Mouse (Mus musculus) retina, postnatal 1 day (tissue): ENCODE measurements around the gene Isg15.
"Not testable (repeated sequence)": the region's sequence is repeated elsewhere in the genome, so short reads cannot be mapped to it uniquely, and the experiment has no call there.

Experiments used
- DNase-seq: peaks from one replicate; pipeline ENCODE4 v3.0.0-alpha.2; 2012

Gene Isg15

DNA sequence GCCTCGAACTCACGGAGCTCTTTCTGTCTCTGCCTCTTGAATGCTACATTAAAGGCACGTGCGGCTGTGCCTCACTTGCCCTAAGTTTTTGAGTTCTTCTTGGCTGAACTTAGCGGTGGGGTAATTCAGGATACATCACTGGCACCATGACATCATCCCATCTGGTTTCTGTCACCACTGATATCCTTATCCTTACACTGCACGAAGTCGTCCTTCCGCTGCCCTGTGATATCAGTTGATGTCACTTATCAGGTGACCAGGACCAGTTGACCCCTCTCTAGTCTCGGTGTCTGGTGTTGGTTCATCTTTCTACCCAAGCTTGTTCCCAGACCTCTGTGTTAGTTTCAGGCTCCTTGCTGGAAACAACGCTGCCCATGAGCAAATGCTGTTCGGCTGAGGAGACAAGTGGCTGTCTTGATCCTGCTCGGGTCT is 1.9 kb upstream of the Isg15 start:
- DNase-seq = no peak

- DNase-seq = peak; percentile 95
These were observed 2.8 kb downstream of the Isg15 start for GRCm38 (mm10) chr4:156197829-156198205.

DNA sequence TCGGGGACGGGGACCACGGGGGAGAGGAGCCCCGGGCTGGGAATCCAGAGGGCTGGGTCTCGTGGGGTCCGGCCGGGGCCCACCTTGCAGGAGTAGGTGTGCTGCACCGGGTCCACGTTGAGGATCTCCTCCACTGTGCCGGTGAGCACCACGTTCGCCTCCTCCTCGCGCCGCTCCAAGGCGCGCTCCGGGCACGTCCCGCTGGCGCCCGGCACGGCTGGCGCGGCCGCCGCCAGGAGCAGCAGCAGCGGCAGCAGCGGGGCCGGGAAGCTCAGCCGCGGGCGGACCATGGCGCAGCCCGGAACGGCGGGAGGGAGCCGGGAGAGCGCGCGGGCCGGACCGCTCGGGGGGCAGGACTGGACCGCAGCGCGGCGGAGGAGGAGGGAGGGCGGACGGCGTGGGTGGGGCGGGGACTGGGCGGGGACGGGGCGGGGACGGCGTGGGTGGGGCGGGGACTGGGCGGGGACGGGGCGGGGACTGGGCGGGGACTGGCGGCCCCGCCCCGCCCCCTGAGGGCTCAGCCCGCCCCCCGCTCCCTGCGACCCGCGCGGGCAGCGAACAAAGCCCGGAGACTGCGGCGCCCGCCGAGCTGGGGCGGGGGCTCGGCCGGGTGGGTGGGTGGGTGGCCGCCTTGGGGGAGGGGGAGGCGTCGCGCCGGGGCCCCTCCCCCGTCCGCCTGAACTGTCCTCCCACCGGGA is 3.3 kb downstream of the Isg15 start, which contains the start of gene Agrn:
Agrn (minus strand) TSS at position 358 of the 698 bp plus-strand sequence.
- peak; percentile 79 for DNase-seq

GRCm38 (mm10) chr4:156195927-156196870 is 4.4 kb downstream of the Isg15 start:
- peak; percentile 79 for DNase-seq

- no peak for DNase-seq
These were observed 6.3 kb downstream of the Isg15 start for GRCm38 (mm10) chr4:156194346-156194745.

GRCm38 (mm10) chr4:156193906-156194305 is 6.7 kb downstream of the Isg15 start:
- no peak for DNase-seq

GRCm38 (mm10) chr4:156193200-156193590 is 7.4 kb downstream of the Isg15 start:
- no peak for DNase-seq

DNA sequence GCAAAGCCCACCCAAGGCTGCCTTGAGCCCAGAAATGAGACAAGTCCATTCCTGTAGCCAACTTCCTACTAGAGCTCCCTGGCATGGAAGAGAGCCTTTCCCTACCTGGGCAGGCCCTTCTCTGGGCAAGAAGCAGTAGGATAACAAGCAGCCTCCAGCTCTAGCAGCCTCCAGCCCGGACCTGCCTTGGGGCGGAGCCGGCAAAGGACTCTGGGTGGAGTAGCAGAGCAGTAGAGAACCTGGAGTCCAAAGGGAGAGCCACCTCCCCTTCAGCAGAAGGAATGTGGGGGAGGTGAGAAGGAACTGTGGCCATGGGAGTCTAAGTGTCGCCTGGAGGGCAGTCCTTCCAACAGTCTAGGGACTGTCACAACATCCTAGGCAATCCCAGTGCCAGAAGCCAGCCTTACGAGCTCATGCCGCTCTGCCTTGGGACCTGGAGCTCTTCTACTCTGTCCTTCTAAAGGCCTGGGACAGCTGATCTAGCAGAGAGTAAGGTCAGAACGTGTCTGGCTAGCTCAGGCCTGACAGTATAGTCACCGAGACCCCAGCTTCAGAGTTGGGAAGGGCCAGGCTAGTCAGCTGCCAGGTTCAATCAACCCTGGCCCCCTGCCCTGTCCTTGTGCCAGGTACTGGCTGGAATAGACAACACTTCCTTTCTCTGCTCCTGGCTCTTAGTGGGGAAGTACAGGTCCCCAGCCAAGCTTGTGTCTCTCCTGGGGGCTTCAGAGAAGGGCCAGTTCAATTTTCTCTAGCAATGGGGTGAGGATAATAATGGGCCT is 8.0 kb downstream of the Isg15 start:
- no peak for DNase-seq

DNA sequence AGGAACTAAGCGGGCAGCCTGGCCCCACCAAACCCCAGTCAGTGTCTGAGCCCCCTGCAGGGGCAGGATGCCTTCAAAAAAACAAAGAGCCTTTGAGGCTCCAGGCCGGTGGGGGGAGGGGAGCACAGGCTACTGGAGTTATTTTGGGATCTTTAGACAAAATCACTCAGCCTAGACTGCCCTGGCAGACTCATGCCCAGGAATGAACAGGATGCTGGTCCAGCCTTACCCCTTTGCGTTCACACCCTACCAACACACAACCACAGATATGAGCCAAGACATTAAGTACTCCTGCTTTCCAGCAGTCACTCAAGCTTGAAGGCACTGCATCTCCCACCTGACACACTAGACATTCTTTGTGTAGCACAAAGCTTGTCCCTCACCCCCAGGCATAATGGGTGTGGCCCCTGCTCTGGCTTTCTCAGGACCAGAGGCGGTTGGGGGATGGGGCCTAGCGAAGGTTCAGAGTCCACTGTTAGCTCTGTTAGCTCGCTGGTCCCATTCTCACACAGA is 11.8 kb downstream of the Isg15 start:
- DNase-seq = peak; percentile 82

DNA sequence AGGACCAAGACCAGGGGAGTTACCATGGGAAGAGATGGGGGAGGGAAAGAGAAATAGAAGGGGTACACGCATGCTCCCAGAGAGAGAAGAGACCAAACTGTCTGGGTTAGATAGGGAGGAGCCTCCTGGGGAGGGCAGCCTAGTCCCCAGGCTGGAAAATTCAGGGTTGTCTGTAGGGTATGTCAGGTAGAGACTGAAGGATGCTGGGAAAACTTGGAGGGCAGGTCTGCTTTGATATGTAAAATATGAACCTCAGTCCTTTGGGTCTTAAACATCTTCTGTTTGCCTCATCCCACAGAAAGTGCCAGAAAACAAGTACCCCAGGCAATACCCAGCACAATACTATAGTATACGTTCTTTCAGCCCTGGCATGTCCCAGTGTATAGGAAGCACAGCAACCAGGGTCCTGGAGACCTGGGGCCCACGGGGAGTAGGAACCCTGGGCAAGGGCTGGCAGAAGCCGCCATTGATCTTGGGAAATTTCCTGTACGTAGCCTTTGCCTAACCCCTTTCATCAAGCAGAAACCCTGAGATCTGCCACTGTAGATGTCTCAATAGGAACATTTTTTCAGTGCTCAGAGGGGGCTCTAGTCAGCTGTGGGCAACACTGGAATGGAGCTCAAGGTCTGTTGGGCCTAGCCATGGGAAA is 12.3 kb downstream of the Isg15 start:
- DNase-seq = no peak

DNA sequence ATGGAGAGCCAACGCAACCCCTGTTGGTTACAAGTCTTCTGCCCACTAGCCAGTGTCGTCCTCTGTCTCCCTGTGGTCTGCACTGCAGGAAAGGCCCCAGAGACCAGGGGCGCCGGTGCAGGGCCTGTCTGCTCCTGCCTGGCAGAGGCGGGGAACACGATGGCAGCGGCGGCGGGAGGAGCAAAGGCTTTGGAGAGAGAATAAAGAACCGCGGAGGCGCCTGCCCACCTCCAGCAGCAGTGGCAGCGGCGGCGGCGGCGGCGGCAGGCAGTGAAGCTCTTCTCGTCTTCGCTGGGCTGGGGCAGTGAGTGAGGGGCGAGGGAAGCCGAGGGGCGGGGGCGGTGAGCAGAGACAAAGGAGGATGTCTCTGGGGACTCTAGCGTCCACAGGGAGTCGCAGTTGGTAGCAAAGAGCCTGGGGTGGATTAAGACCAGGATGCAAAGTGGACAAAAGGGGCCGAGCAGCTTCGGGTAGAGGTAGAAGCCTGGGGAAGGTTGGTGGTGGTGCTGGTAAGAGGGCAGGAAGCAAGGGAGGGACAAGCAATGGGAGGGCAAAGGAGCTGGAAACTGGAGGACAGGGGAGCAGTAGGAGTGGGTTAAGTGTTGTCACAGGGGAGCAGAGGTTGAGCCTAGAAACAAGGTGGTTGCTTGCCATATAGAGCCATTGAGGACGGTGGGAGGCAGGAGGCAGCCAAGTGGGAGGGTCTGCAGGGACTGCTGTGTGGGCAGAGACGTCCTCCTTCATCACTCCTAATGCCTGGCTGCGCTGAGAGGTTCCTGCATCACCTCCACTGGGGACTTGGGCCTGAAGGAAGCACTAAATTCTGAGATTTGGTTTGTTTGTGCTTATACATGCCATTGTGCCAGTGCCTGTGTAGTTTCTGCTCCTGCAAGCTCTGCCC is 14.4 kb downstream of the Isg15 start:
- peak; percentile 88 for DNase-seq

GRCm38 (mm10) chr4:156185456-156185949 is 15.1 kb downstream of the Isg15 start:
- peak; percentile 29 for DNase-seq

GRCm38 (mm10) chr4:156184291-156184954 is 16.2 kb downstream of the Isg15 start:
- peak; percentile 35 for DNase-seq

DNA sequence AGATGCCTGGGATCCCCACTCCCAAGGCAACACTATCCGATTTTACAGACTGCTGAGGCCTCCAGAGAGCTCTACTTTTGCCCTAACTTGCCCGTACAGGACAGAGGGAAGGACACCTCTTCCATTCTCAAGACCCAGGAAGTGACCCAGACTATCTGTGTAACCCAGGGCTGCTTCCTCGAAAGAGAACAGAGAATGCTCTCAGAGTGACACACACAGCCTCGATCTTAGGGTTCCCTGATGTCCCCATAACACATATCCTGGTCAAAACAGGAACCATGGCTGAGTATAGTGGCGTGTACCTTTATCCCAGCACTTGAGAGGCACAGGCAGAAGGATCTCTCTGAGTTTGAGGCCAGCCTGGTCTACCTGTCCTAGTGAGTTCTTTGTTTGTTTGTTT is 16.9 kb downstream of the Isg15 start:
- DNase-seq = no peak

- DNase-seq = no peak
These were observed 23.0 kb downstream of the Isg15 start for GRCm38 (mm10) chr4:156177630-156178029.

DNA sequence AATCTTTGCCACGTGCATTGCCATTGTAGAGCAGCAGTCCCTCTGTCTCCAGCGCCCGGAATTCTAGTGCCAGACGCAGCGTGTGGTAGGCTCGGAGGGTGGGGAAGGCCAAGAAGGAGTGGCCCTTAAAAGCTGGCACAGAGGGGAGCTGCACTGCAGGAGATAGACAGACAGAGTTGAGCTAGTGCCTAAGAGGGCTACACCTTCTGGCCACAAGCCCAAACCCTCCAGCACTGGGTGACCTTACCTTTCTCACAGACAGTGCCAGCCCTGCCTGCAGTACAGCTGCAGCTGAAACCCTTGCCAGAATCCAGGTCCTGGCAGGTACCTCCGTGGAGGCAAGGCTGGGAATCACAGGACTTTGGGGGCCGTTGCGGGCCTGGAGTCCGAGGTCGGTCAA is 28.8 kb downstream of the Isg15 start:
- DNase-seq = no peak

DNA sequence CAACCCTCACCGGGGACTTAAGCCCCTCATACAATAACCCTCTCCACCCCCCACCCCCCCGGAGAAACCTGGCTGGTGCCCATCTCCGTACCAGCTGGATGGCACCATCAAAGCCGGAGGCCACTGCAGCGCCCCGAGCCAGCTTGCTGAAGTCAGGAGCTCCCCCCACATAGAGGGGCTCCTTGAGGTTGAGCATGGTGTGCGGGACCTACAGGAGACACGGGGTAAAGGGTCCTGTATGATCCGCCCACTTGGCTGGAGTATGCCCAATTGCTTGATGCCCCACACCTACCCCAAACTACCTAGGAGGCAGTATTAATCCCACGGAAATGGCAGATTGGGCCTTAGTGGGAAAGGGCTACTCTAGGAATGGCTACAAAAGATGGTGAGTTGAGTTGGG is 31.5 kb downstream of the Isg15 start:
- no peak for DNase-seq

DNA sequence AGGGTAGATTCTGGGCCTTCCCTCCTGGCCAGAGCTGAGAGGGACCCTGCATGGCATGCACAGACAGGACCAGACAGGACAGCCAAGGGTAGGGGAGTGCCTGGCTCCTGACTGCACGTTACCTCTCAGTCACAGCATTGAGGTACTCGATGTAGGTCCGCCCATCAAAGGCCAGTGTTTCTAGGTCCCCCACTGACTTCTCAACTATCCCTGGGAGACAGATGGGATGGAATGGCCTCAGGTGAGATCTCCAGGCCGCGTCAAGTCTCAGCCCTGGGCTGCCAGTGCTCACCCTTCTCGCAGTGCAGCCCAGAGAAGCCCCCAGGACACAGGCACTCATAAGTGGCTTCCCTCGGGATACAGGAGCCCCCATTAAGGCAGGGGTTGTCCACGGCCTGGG is 32.0 kb downstream of the Isg15 start:
- no peak for DNase-seq

DNA sequence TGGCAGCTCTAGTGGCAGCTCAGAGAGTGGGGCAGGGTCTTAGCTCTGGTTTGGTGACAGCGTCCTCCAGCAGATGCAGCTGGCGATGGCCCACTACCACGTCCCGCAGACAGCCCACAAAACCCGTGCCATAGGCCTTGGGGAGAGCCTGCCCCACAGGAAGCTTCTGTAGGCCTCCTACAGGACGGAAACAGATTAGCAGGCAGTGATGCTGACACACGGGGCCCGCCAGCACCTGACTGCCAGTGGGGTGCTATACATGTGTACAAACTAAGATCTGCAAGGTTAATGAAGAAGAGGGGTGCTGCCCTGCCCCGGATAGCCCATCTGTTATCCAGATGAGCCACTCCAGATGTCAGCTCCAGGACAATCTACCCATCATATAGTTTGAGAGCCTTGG is 34.1 kb downstream of the Isg15 start:
- no peak for DNase-seq

GRCm38 (mm10) chr4:156154771-156155170 is 45.8 kb downstream of the Isg15 start:
- no peak for DNase-seq

- DNase-seq = not testable (repeated sequence)
These were observed 49.7 kb downstream of the Isg15 start for GRCm38 (mm10) chr4:156150887-156151286.
